Mouse (Mus musculus): ENCODE measurements at regions not wholly inside any gene's neighbourhood (a gene's known extent, or its start where the extent isn't known, plus 50 kb on each side); places are given as distances from the start of the nearest gene placed in this dataset.

- DNase-seq (ENCODE audit: low spot score) (no peak), ATAC-seq (ENCODE audit: low FRiP score, low read depth) (no peak)
- Histone ChIP-seq H3K4me2 (replicated peaks; ENCODE audit: low read depth, low read length, severe bottlenecking) (no peak overlapping the region), H3K9ac (ENCODE audit: low read depth, low read length, severe bottlenecking) (no peak overlapping the region), H3K27me3 (ENCODE audit: control insufficient read depth, insufficient read depth, low read length) (no peaks in the 10 kb centered on the region), H3K36me3 (ENCODE audit: control insufficient read depth, insufficient read depth, low read length) (no peaks in the 10 kb centered on the region), H3K9me3 (ENCODE audit: control insufficient read depth, low read length) (no peaks in the 10 kb centered on the region), H3K4me3 (replicated peaks; ENCODE audit: low read length) (no peak overlapping the region), H3K27ac (replicated peaks; ENCODE audit: low read depth, low read length) (no peak overlapping the region), H3K4me1 (ENCODE audit: control insufficient read depth, insufficient read depth, low read length) (no peaks in the 10 kb centered on the region; the same call in 1 of the 2 replicates)
- TF ChIP-seq POLR2A (IDR thresholded peaks at IDR 0.05; ENCODE audit: borderline replicate concordance, extremely low read depth, insufficient read depth, insufficient read length): no peak
- 90% methylated on average over 5 of the region's 5 CpGs for WGBS
Measured at GRCm38 (mm10) chr9:50119412-50119811, 225.4 kb downstream of the Rpl10-ps3 start.

DNA sequence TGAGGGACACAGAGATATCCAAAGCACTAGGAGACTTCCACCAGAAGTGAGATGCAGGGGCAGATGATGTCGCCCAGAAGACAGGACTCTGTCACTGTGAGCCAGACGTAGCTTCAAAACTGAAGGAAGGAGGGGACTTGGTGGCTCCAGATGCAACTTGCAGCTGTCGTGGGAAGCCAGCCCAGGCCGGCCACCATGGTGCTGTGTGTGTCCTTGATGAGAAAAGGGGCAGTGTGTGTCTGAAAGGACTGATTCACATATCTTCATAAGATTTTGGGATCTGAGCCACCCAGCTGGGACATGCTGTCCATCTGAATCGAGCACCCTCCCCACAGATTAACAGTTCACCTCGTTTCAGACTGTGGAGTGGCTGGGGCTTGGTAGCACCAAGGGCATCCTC lies 226.2 kb downstream of the Rpl10-ps3 start:
- no peaks in the 10 kb centered on the region for H3K9me3 ChIP-seq (ENCODE audit: control insufficient read depth, low read length)
- H3K4me1 ChIP-seq (ENCODE audit: control insufficient read depth, insufficient read depth, low read length): no peaks in the 10 kb centered on the region; the same call in 1 of the 2 replicates
- ATAC-seq (ENCODE audit: low FRiP score, low read depth): no peak
- H3K27ac ChIP-seq (replicated peaks; ENCODE audit: low read depth, low read length): no peak overlapping the region
- no peaks in the 10 kb centered on the region for H3K27me3 ChIP-seq (ENCODE audit: control insufficient read depth, insufficient read depth, low read length)
- H3K4me2 ChIP-seq (replicated peaks; ENCODE audit: low read depth, low read length, severe bottlenecking): no peak overlapping the region
- WGBS: 70% methylated on average over 6 of the region's 6 CpGs
- H3K9ac ChIP-seq (ENCODE audit: low read depth, low read length, severe bottlenecking): no peak overlapping the region
- no peaks in the 10 kb centered on the region for H3K36me3 ChIP-seq (ENCODE audit: control insufficient read depth, insufficient read depth, low read length)
- no peak overlapping the region for H3K4me3 ChIP-seq (replicated peaks; ENCODE audit: low read length)
- no peak for TF ChIP-seq POLR2A (IDR thresholded peaks at IDR 0.05; ENCODE audit: borderline replicate concordance, extremely low read depth, insufficient read depth, insufficient read length)
- no peak for DNase-seq (ENCODE audit: low spot score)

GRCm38 (mm10) chr9:50106551-50106950 lies 238.2 kb downstream of the Rpl10-ps3 start:
- H3K36me3 ChIP-seq (ENCODE audit: control insufficient read depth, insufficient read depth, low read length): no peaks in the 10 kb centered on the region
- no peak overlapping the region for H3K4me2 ChIP-seq (replicated peaks; ENCODE audit: low read depth, low read length, severe bottlenecking)
- H3K27ac ChIP-seq (replicated peaks; ENCODE audit: low read depth, low read length): no peak overlapping the region
- no peak for DNase-seq (ENCODE audit: low spot score)
- ATAC-seq (ENCODE audit: low FRiP score, low read depth): no peak
- no peaks in the 10 kb centered on the region for H3K27me3 ChIP-seq (ENCODE audit: control insufficient read depth, insufficient read depth, low read length)
- H3K9ac ChIP-seq (ENCODE audit: low read depth, low read length, severe bottlenecking): no peak overlapping the region
- no peak overlapping the region for H3K4me3 ChIP-seq (replicated peaks; ENCODE audit: low read length)
- no peak for TF ChIP-seq POLR2A (IDR thresholded peaks at IDR 0.05; ENCODE audit: borderline replicate concordance, extremely low read depth, insufficient read depth, insufficient read length)
- 84% methylated on average over 4 of the region's 4 CpGs for WGBS
- no peaks in the 10 kb centered on the region for H3K9me3 ChIP-seq (ENCODE audit: control insufficient read depth, low read length)
- no peaks in the 10 kb centered on the region for H3K4me1 ChIP-seq (ENCODE audit: control insufficient read depth, insufficient read depth, low read length)

- DNase-seq (ENCODE audit: low spot score) (no peak), ATAC-seq (ENCODE audit: low FRiP score, low read depth) (no peak)
- 50% methylated on average over 1 of the region's 1 CpGs for WGBS
- no peaks in the 10 kb centered on the region for H3K9me3 ChIP-seq (ENCODE audit: control insufficient read depth, low read length)
- no peaks in the 10 kb centered on the region for H3K27me3 ChIP-seq (ENCODE audit: control insufficient read depth, insufficient read depth, low read length)
- no peak overlapping the region for H3K9ac ChIP-seq (ENCODE audit: low read depth, low read length, severe bottlenecking)
- no peaks in the 10 kb centered on the region for H3K4me1 ChIP-seq (ENCODE audit: control insufficient read depth, insufficient read depth, low read length)
- no peak overlapping the region for H3K4me3 ChIP-seq (replicated peaks; ENCODE audit: low read length)
- no peaks in the 10 kb centered on the region for H3K36me3 ChIP-seq (ENCODE audit: control insufficient read depth, insufficient read depth, low read length)
- H3K4me2 ChIP-seq (replicated peaks; ENCODE audit: low read depth, low read length, severe bottlenecking): no peak overlapping the region
- H3K27ac ChIP-seq (replicated peaks; ENCODE audit: low read depth, low read length): no peak overlapping the region
- no peak for TF ChIP-seq POLR2A (IDR thresholded peaks at IDR 0.05; ENCODE audit: borderline replicate concordance, extremely low read depth, insufficient read depth, insufficient read length)
Measured at GRCm38 (mm10) chr9:50102766-50103165, 242.0 kb downstream of the Rpl10-ps3 start.

- ATAC-seq (ENCODE audit: low FRiP score, low read depth): no peak
Measured at GRCm38 (mm10) chr9:50101061-50101460, 243.7 kb downstream of the Rpl10-ps3 start.

DNA sequence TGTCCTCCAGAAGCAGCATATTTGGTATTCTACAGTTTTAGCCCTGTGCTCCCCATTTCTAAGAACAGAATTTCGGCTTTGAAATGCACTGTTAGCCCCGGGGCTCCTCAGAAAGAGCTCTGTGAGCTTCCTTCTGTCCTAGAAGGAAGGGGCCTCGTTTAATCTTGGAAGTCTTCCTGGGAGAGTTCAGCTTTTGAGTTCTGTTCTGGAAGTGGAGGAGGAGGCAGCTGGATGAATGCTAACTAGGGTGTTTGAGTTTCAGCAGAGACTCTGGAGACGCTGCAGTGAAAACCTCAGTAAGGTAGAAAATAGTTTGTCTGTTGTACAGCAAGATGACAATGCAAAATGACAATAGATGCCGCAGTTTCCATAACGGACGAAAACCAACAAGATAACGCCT lies 253.8 kb downstream of the Rpl10-ps3 start:
- Histone ChIP-seq H3K4me3 (replicated peaks; ENCODE audit: low read length) (no peak overlapping the region), H3K9ac (ENCODE audit: low read depth, low read length, severe bottlenecking) (no peak overlapping the region), H3K27me3 (ENCODE audit: control insufficient read depth, insufficient read depth, low read length) (no peaks in the 10 kb centered on the region), H3K9me3 (ENCODE audit: control insufficient read depth, low read length) (no peaks in the 10 kb centered on the region), H3K36me3 (ENCODE audit: control insufficient read depth, insufficient read depth, low read length) (no peaks in the 10 kb centered on the region), H3K4me2 (replicated peaks; ENCODE audit: low read depth, low read length, severe bottlenecking) (no peak overlapping the region), H3K27ac (replicated peaks; ENCODE audit: low read depth, low read length) (no peak overlapping the region), H3K4me1 (ENCODE audit: control insufficient read depth, insufficient read depth, low read length) (no peaks in the 10 kb centered on the region)
- WGBS: 77% methylated on average over 8 of the region's 8 CpGs
- DNase-seq (ENCODE audit: low spot score) (no peak), ATAC-seq (ENCODE audit: low FRiP score, low read depth) (no peak)
- TF ChIP-seq POLR2A (IDR thresholded peaks at IDR 0.05; ENCODE audit: borderline replicate concordance, extremely low read depth, insufficient read depth, insufficient read length): no peak

More at GRCm38 (mm10) chr9:50101061-50101460, 243.7 kb downstream of the Rpl10-ps3 start:
- Histone ChIP-seq H3K27ac (replicated peaks; ENCODE audit: low read depth, low read length) (no peak overlapping the region), H3K4me1 (ENCODE audit: control insufficient read depth, insufficient read depth, low read length) (no peaks in the 10 kb centered on the region), H3K36me3 (ENCODE audit: control insufficient read depth, insufficient read depth, low read length) (no peaks in the 10 kb centered on the region), H3K9ac (ENCODE audit: low read depth, low read length, severe bottlenecking) (no peak overlapping the region), H3K4me2 (replicated peaks; ENCODE audit: low read depth, low read length, severe bottlenecking) (no peak overlapping the region), H3K9me3 (ENCODE audit: control insufficient read depth, low read length) (no peaks in the 10 kb centered on the region), H3K27me3 (ENCODE audit: control insufficient read depth, insufficient read depth, low read length) (no peaks in the 10 kb centered on the region), H3K4me3 (replicated peaks; ENCODE audit: low read length) (no peak overlapping the region)
- no peak for TF ChIP-seq POLR2A (IDR thresholded peaks at IDR 0.05; ENCODE audit: borderline replicate concordance, extremely low read depth, insufficient read depth, insufficient read length)
- 83% methylated on average over 1 of the region's 1 CpGs for WGBS
- no peak for DNase-seq (ENCODE audit: low spot score)

Data from limb, embryonic 14.5 days (tissue).